In genomic region chr6:56275461-56275860, GRCm38 (mm10) we compare ENCODE assay signal across 19 mouse cellular contexts.
DNase-seq lines count a peak whose midpoint lies in the region; TF ChIP-seq lines count a peak whose summit lies in the region.
"Had no signal": no experiment of that assay in that cellular context is flagged by ENCODE, and none has a peak within 500 bp of the region (broad histone marks: within the 10 kb centered on the region; RNA-seq: fewer than 3 reads in every experiment).

No protein-coding gene starts in this region.

- DNase-seq in left cerebral cortex, adult 18-20 months (ENCODE audit: low spot score in 2 of 2): peak; percentile 3 to 30
- no peak for DNase-seq in left cerebral cortex, postnatal 10 days (ENCODE audit: extremely low spot score in 1 of 2, low spot score in 2 of 2)
- peak; percentile 5 for DNase-seq in right cerebral cortex, postnatal 25 days
- no peak for DNase-seq in right cerebral cortex, postnatal 10 days (ENCODE audit: low spot score in 2 of 2)
- DNase-seq in forebrain, embryonic 10.5 days (ENCODE audit: extremely low spot score, low spot score): no peak
- no peak for DNase-seq in adrenal gland, adult 8-10 months
- DNase-seq: adrenal gland, postnatal 25 days; cerebellum, adult 2 months; cerebellum, postnatal 10 days; gastrocnemius, postnatal 14 days; heart, adult 2 months; heart, postnatal 14 days had no signal

- 82% methylated on average over 1 of the region's 1 CpGs for WGBS in forebrain, embryonic 10.5 days

- H3K4me1 ChIP-seq in embryonic fibroblast, embryonic 13.5 days (ENCODE audit: control insufficient read depth, insufficient read depth, low read length): peaks cover 5% of the 10 kb centered on the region
- H3K4me1 ChIP-seq in forebrain, embryonic 10.5 days: no peaks in the 10 kb centered on the region
- H3K4me1 ChIP-seq: embryonic facial prominence, embryonic 10.5 days; forebrain, embryonic 12.5 days; heart, embryonic 15.5 days; intestine, embryonic 15.5 days had no signal

- TF ChIP-seq CTCF in embryonic fibroblast, embryonic 13.5 days (IDR thresholded peaks at IDR 0.05; ENCODE audit: borderline replicate concordance, insufficient read depth, low read length): no peak

- no peak for TF ChIP-seq POLR2A in embryonic fibroblast, embryonic 13.5 days (IDR thresholded peaks at IDR 0.05; ENCODE audit: low read depth, low read length)

- no peak overlapping the region for H3K4me3 ChIP-seq in embryonic fibroblast, embryonic 13.5 days (ENCODE audit: insufficient read depth, low read length)
- no peak overlapping the region for H3K4me3 ChIP-seq in forebrain, embryonic 10.5 days
- H3K4me3 ChIP-seq: embryonic facial prominence, embryonic 10.5 days; erythroblast, embryonic 14.5 days; forebrain, embryonic 12.5 days; heart, adult 2 months; heart, embryonic 15.5 days; intestine, embryonic 15.5 days had no signal

- H3K9me3 ChIP-seq in forebrain, embryonic 10.5 days: no peaks in the 10 kb centered on the region
- H3K9me3 ChIP-seq: embryonic facial prominence, embryonic 10.5 days; forebrain, embryonic 12.5 days; heart, embryonic 15.5 days; intestine, embryonic 15.5 days had no signal

- intact Hi-C loops in left cerebral cortex, postnatal 10 days (cut with DNase I): no loop called here

- no peaks in the 10 kb centered on the region for H3K36me3 ChIP-seq in forebrain, embryonic 10.5 days (replicated peaks)
- H3K36me3 ChIP-seq: embryonic facial prominence, embryonic 10.5 days; forebrain, embryonic 12.5 days; heart, embryonic 15.5 days; intestine, embryonic 15.5 days had no signal

- H3K27ac ChIP-seq in embryonic fibroblast, embryonic 13.5 days (ENCODE audit: insufficient read depth, low read length): peak overlapping the region; percentile 73; the same call in 1 of the 2 replicates
- H3K27ac ChIP-seq in forebrain, embryonic 10.5 days: no peak overlapping the region
- H3K27ac ChIP-seq: embryonic facial prominence, embryonic 10.5 days; forebrain, embryonic 12.5 days; heart, adult 2 months; heart, embryonic 15.5 days; hindbrain, embryonic 14.5 days; intestine, embryonic 15.5 days had no signal

- no peaks in the 10 kb centered on the region for H3K27me3 ChIP-seq in forebrain, embryonic 10.5 days (ENCODE audit: poor library complexity, severe bottlenecking)
- H3K27me3 ChIP-seq: forebrain, embryonic 12.5 days; heart, embryonic 15.5 days; intestine, embryonic 15.5 days had no signal

Comparison
In these comparisons a context has a peak if more than half of its experiments do, and no peak if none do; other contexts are left out.
1. DNase-seq: peak in left cerebral cortex, adult 18-20 months (2 of 2) and right cerebral cortex, postnatal 25 days (single experiment); none in left cerebral cortex, postnatal 10 days (0 of 2), right cerebral cortex, postnatal 10 days (0 of 2), forebrain, embryonic 10.5 days (single experiment) and adrenal gland, adult 8-10 months (single experiment).